Comparison of ENCODE assay signal across 8 mouse cellular contexts in the genomic region with DNA sequence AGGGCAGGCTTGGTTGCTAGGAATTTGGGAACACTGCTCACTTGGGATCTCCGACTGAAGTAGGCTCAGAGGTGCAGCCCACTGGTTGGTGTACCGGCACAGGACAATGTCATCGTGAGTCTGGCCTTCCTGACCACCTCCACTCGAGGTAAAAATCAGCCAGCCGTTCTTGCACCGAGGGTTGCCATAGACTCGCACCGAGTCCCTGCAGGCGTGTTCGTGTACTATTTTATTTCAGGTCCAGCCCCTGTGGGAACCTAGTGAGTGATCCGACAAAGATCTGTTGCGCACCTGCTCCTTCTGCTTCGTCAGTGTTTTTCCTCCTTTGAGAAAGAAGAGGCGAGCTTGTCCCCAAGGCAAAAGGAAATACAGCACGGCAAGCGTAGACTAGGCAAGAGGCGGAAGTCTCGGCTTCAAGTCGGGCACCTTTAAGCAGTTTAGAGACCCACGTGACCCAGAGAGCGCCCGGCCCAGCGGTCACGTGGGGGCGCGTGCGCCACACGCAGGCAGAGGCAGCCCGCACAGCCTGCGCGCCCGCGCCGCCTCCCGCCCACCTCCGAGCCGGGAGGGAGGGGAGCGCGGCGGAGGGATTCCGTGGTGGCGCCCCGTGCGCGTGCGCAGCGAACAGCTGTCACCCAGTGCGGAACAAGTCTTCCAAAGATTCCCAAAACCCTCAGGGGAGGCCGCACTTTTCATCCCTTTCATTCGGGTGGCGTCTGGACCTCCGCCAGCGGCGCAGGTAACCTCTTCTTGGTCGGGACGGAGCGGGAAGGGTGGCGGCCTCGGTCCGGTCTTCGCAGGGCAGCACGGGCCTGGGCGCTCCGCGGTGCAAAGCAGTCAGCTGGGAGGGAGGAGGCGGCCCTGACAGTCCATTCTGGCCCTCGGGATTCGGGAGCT. TPM values are rescaled to one million over a fixed set of nuclear protein-coding genes. Genes with fewer than 3 reads are reported as not detected.
DNase-seq lines count a peak whose midpoint lies in the region; ATAC-seq lines count a peak whose summit lies in the region.

No protein-coding gene starts in this region.

- peak overlapping the region; percentile 82 for H3K4me3 ChIP-seq in hindbrain, embryonic 12.5 days

- ATAC-seq in hindbrain, embryonic 12.5 days (ENCODE audit: low FRiP score): peak; percentile 98

- no peaks in the 10 kb centered on the region for H3K4me1 ChIP-seq in hindbrain, embryonic 12.5 days

- H3K27ac ChIP-seq in hindbrain, embryonic 12.5 days: peak overlapping the region; percentile 89

- H3K9ac ChIP-seq in hindbrain, embryonic 12.5 days: peak overlapping the region; percentile 84

- H3K27me3 ChIP-seq in hindbrain, embryonic 12.5 days: no peaks in the 10 kb centered on the region

- H3K9me3 ChIP-seq in hindbrain, embryonic 12.5 days (replicated peaks): no peaks in the 10 kb centered on the region

- H3K36me3 ChIP-seq in hindbrain, embryonic 12.5 days: no peaks in the 10 kb centered on the region

- under 1% methylated on average over 64 of the region's 68 CpGs for WGBS in hindbrain, embryonic 12.5 days

- peak overlapping the region; percentile 73 for H3K4me2 ChIP-seq in hindbrain, embryonic 12.5 days (replicated peaks)

- DNase-seq in NIH3T3 (ENCODE audit: low read depth): peak; percentile 99
- peak; percentile 97 to 98 for DNase-seq in cerebellum, postnatal 10 days
- DNase-seq in frontal cortex, postnatal 10 days (ENCODE audit: low spot score in 2 of 2): peak; percentile 97 to 98
- DNase-seq in layer of hippocampus, postnatal 14 days (ENCODE audit: low spot score in 2 of 2): peak; percentile 96 to 98
- peak; percentile 96 for DNase-seq in lung, postnatal 14 days
- DNase-seq in retina, adult 2 months (ENCODE audit: low read depth, low spot score): peak; percentile 91
- DNase-seq in thymus, postnatal 36 days: peak; percentile 95 to 98

RNA-seq across cellular contexts. Expression of gene Kdm4c, which starts 9.3 kb away (rescaled TPM):
- polyA plus RNA-seq in hindbrain, embryonic 12.5 days (2016; fragmentation: Nextera tagmentation; extraction: Ambion mirVana): 16.5 and 19.0 TPM in 2 replicates
- total RNA-seq in layer of hippocampus, postnatal 14 days (2021): 10 to 100 TPM; 24.4 to 26.3 TPM

Comparison
In these comparisons a context has a peak if more than half of its experiments do, and no peak if none do; other contexts are left out.
1. Peak in every context shown above with its lines: DNase-seq, ATAC-seq, H3K4me3 ChIP-seq and H3K27ac ChIP-seq.